Comparison of ENCODE assay signal across 22 mouse cellular contexts in genomic region chr11:68220733-68221132, GRCm38 (mm10).
DNase-seq lines count a peak whose midpoint lies in the region; ATAC-seq lines count a peak whose summit lies in the region.
"Had no signal": no experiment of that assay in that cellular context is flagged by ENCODE, and none has a peak within 500 bp of the region (broad histone marks: within the 10 kb centered on the region; RNA-seq: fewer than 3 reads in every experiment).

No protein-coding gene starts in this region.

- no peaks in the 10 kb centered on the region for H3K36me3 ChIP-seq in neural tube, embryonic 15.5 days
- peaks cover 4% of the 10 kb centered on the region; the same call in 1 of the 2 replicates for H3K36me3 ChIP-seq in limb, embryonic 12.5 days
- H3K36me3 ChIP-seq: embryonic facial prominence, embryonic 15.5 days; heart, embryonic 13.5 days; liver, embryonic 12.5 days; midbrain, embryonic 13.5 days had no signal

- peaks cover 17% of the 10 kb centered on the region for H3K4me1 ChIP-seq in neural tube, embryonic 15.5 days
- H3K4me1 ChIP-seq in limb, embryonic 12.5 days (replicated peaks): peaks cover 58% of the 10 kb centered on the region
- H3K4me1 ChIP-seq: liver, embryonic 12.5 days had no signal

- no peaks in the 10 kb centered on the region for H3K9me3 ChIP-seq in neural tube, embryonic 15.5 days (replicated peaks)
- H3K9me3 ChIP-seq in limb, embryonic 12.5 days: no peaks in the 10 kb centered on the region
- H3K9me3 ChIP-seq: embryonic facial prominence, embryonic 15.5 days; forebrain, embryonic 10.5 days; heart, embryonic 13.5 days; liver, embryonic 12.5 days; midbrain, embryonic 13.5 days had no signal

- peak; percentile 68 for DNase-seq in neural tube, embryonic 10.5 days (ENCODE audit: extremely low spot score, low spot score)
- peak; percentile 78 for DNase-seq in embryo, embryonic 11 days
- no peak for DNase-seq in adrenal gland, adult (ENCODE audit: inconsistent age in 2 of 2, low spot score in 1 of 2)
- DNase-seq in layer of hippocampus, adult 9-10 months (ENCODE audit: low spot score): no peak
- DNase-seq: cerebellum, adult 18-20 months; cerebellum, postnatal 36 days; heart, adult 11 months; heart, postnatal 36 days; kidney, adult 11 months; layer of hippocampus, postnatal 36 days; lung, embryonic 14.5 days; lung, postnatal 36 days; retina, postnatal 1 day had no signal

- no peak overlapping the region for H3K27ac ChIP-seq in neural tube, embryonic 15.5 days (replicated peaks)
- H3K27ac ChIP-seq in limb, embryonic 12.5 days: peak overlapping the region; percentile 4; the same call in 1 of the 2 replicates
- H3K27ac ChIP-seq: embryonic facial prominence, embryonic 15.5 days; forebrain, embryonic 10.5 days; heart, embryonic 13.5 days; liver, embryonic 12.5 days; midbrain, embryonic 13.5 days had no signal

- 94% methylated on average over 4 of the region's 4 CpGs for WGBS in neural tube, embryonic 15.5 days
- 18% methylated on average over 4 of the region's 4 CpGs for WGBS in limb, embryonic 12.5 days

- H3K27me3 ChIP-seq in neural tube, embryonic 15.5 days (replicated peaks): no peaks in the 10 kb centered on the region
- H3K27me3 ChIP-seq in limb, embryonic 12.5 days: peaks cover 3% of the 10 kb centered on the region; the same call in 1 of the 2 replicates
- H3K27me3 ChIP-seq: embryonic facial prominence, embryonic 15.5 days had no signal

- no peak overlapping the region for H3K4me2 ChIP-seq in neural tube, embryonic 15.5 days
- no peak overlapping the region for H3K4me2 ChIP-seq in limb, embryonic 12.5 days
- H3K4me2 ChIP-seq: embryonic facial prominence, embryonic 15.5 days; heart, embryonic 13.5 days; liver, embryonic 12.5 days; lung, embryonic 14.5 days; midbrain, embryonic 13.5 days had no signal

- H3K9ac ChIP-seq in neural tube, embryonic 15.5 days (replicated peaks): no peak overlapping the region
- no peak overlapping the region for H3K9ac ChIP-seq in limb, embryonic 12.5 days (replicated peaks)
- H3K9ac ChIP-seq: embryonic facial prominence, embryonic 15.5 days; heart, embryonic 13.5 days; liver, embryonic 12.5 days; lung, embryonic 14.5 days; midbrain, embryonic 13.5 days had no signal

- no peak overlapping the region for H3K4me3 ChIP-seq in neural tube, embryonic 15.5 days (replicated peaks)
- H3K4me3 ChIP-seq in limb, embryonic 12.5 days (replicated peaks): no peak overlapping the region
- H3K4me3 ChIP-seq: embryonic facial prominence, embryonic 15.5 days; forebrain, embryonic 10.5 days; heart, embryonic 13.5 days; liver, embryonic 12.5 days; midbrain, embryonic 13.5 days had no signal

- ATAC-seq in neural tube, embryonic 15.5 days (ENCODE audit: low FRiP score): no peak
- ATAC-seq in limb, embryonic 12.5 days (ENCODE audit: insufficient number of reproducible peaks, insufficient read depth, low FRiP score, low TSS enrichment, low read depth): no peak
- no peak for ATAC-seq in erythroid progenitor cell, adult 5-6 weeks (replicated peaks; ENCODE audit: low FRiP score, poor library complexity, severe bottlenecking)
- ATAC-seq: CD4-positive, CD25-positive, alpha-beta regulatory T cell, adult 4 months; liver, embryonic 12.5 days; midbrain, embryonic 13.5 days had no signal

Comparison
In these comparisons a context has a peak if more than half of its experiments do, and no peak if none do; other contexts are left out.
1. DNase-seq: peak in neural tube, embryonic 10.5 days (single experiment) and embryo, embryonic 11 days (single experiment); none in adrenal gland, adult (0 of 2) and layer of hippocampus, adult 9-10 months (single experiment).